Mouse (Mus musculus) liver, embryonic 14.5 days (tissue): Measurements from ENCODE around the gene Ptgs1.

Experiments
- CTCF ChIP-seq: IDR thresholded peaks from 2 replicates; pipeline ENCODE4 v1.5.1; 2016; ENCODE audit warnings: antibody characterized with exemption, low read depth, control low read depth
- EP300 ChIP-seq: IDR thresholded peaks from 2 replicates; pipeline ENCODE4 v1.6.1; 2016; ENCODE audit warnings: antibody characterized with exemption, low read depth

DNA sequence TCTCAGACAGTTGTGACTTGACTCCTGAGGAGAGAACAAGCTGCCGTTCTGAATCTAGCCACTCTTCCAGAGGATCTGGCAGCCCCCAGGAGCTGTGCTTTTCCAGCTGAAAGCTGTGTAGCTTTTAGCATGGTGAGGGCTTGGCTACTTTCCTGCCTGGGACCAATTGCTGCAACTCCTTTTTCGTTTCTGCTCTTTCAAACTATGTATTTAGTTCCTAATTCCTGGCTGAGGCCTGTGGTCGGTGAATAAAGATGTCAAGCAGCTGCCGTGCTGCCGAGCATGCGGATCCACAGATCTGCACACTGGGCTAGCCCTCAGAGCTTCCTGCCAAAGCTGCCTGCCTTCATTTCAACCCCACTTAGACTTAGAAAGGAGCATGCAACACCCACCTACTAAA lies 45.4 kb upstream of the Ptgs1 start:
- TF ChIP-seq CTCF (no peak), EP300 (no peak)
